Mouse (Mus musculus): Measurements from ENCODE around the gene Mindy1. TPM values are rescaled to one million over a fixed set of nuclear protein-coding genes. Genes with fewer than 3 reads are reported as not detected.

Gene Mindy1
- polyA plus RNA-seq, 1 experiment from 2014 or later = 42.9 TPM

- H3K4me3 ChIP-seq = no peak overlapping the region
- H3K27me3 ChIP-seq = no peaks in the 10 kb centered on the region
- no peaks in the 10 kb centered on the region for H3K9me3 ChIP-seq
- no peak for ATAC-seq (ENCODE audit: insufficient number of reproducible peaks, insufficient read depth, low FRiP score, low TSS enrichment, low read depth)
- peaks cover 24% of the 10 kb centered on the region for H3K36me3 ChIP-seq
- 81% methylated on average over 5 of the region's 5 CpGs for WGBS
- H3K4me1 ChIP-seq = no peaks in the 10 kb centered on the region; the same call in none of the 2 replicates
- H3K4me2 ChIP-seq = no peak overlapping the region
- H3K9ac ChIP-seq = no peak overlapping the region
- H3K27ac ChIP-seq = no peak overlapping the region
These were observed 34.5 kb upstream of the Mindy1 start for GRCm38 (mm10) chr3:95246465-95247231.

- H3K36me3 ChIP-seq = peaks cover 32% of the 10 kb centered on the region
- H3K4me2 ChIP-seq = no peak overlapping the region
- H3K4me3 ChIP-seq = no peak overlapping the region
- no peaks in the 10 kb centered on the region for H3K27me3 ChIP-seq
- no peak overlapping the region for H3K9ac ChIP-seq
- H3K27ac ChIP-seq = no peak overlapping the region
- H3K9me3 ChIP-seq = no peaks in the 10 kb centered on the region
- H3K4me1 ChIP-seq = no peaks in the 10 kb centered on the region; the same call in none of the 2 replicates
- ATAC-seq (ENCODE audit: insufficient number of reproducible peaks, insufficient read depth, low FRiP score, low TSS enrichment, low read depth) = no peak
- 72% methylated on average over 1 of the region's 1 CpGs for WGBS
These were observed 33.3 kb upstream of the Mindy1 start for GRCm38 (mm10) chr3:95247660-95248336.

- Histone ChIP-seq H3K4me2 (peak overlapping the region; percentile 42), H3K9ac (0 out of 2 replicates have a peak overlapping the region, but pooled peaks have one; percentile 32), H3K9me3 (no peaks in the 10 kb centered on the region), H3K27me3 (no peaks in the 10 kb centered on the region), H3K4me1 (no peaks in the 10 kb centered on the region; the same call in none of the 2 replicates), H3K27ac (peak overlapping the region; percentile 55; the same call in 1 of the 2 replicates), H3K36me3 (peaks cover 44% of the 10 kb centered on the region), H3K4me3 (0 out of 2 replicates have a peak overlapping the region, but pooled peaks have one; percentile 3)
- WGBS = 74% methylated on average over 5 of the region's 5 CpGs
- ATAC-seq (ENCODE audit: insufficient number of reproducible peaks, insufficient read depth, low FRiP score, low TSS enrichment, low read depth) = no peak
These were observed 30.8 kb upstream of the Mindy1 start for GRCm38 (mm10) chr3:95250361-95250760.

GRCm38 (mm10) chr3:95250783-95251424 is 30.2 kb upstream of the Mindy1 start, which contains the start of gene Bnipl:
Bnipl (minus strand) TSS chr3:95251193.
- WGBS = 42% methylated on average over 7 of the region's 7 CpGs
- Histone ChIP-seq H3K4me2 (peak within 1 kb of the TSS; percentile 42), H3K27ac (peak within 1 kb of the TSS; percentile 55), H3K27me3 (no peaks in the 10 kb centered on the region), H3K9me3 (no peaks in the 10 kb centered on the region), H3K36me3 (peaks cover 48% of the 10 kb centered on the region), H3K4me1 (no peaks in the 10 kb centered on the region; the same call in none of the 2 replicates), H3K9ac (0 out of 2 replicates have a peak within 1 kb of the TSS, but pooled peaks have one; percentile 32), H3K4me3 (peak within 1 kb of the TSS; percentile 17)
- peak; percentile 38; the same call in 1 of the 2 replicates for ATAC-seq (ENCODE audit: insufficient number of reproducible peaks, insufficient read depth, low FRiP score, low TSS enrichment, low read depth)

GRCm38 (mm10) chr3:95256931-95257330 is 24.2 kb upstream of the Mindy1 start:
- Histone ChIP-seq H3K27ac (no peak overlapping the region), H3K4me1 (no peaks in the 10 kb centered on the region), H3K9me3 (no peaks in the 10 kb centered on the region), H3K27me3 (no peaks in the 10 kb centered on the region), H3K36me3 (peaks cover 92% of the 10 kb centered on the region), H3K4me2 (no peak overlapping the region), H3K9ac (no peak overlapping the region), H3K4me3 (no peak overlapping the region)
- no peak for ATAC-seq (ENCODE audit: insufficient number of reproducible peaks, insufficient read depth, low FRiP score, low TSS enrichment, low read depth)
- WGBS = 88% methylated on average over 5 of the region's 5 CpGs

- H3K27me3 ChIP-seq = no peaks in the 10 kb centered on the region
- no peaks in the 10 kb centered on the region for H3K4me1 ChIP-seq
- 83% methylated on average over 4 of the region's 4 CpGs for WGBS
- no peaks in the 10 kb centered on the region for H3K9me3 ChIP-seq
- no peak for ATAC-seq (ENCODE audit: insufficient number of reproducible peaks, insufficient read depth, low FRiP score, low TSS enrichment, low read depth)
- no peak overlapping the region for H3K4me3 ChIP-seq
- H3K4me2 ChIP-seq = no peak overlapping the region
- H3K27ac ChIP-seq = no peak overlapping the region
- H3K36me3 ChIP-seq = peaks cover 90% of the 10 kb centered on the region
- H3K9ac ChIP-seq = no peak overlapping the region
These were observed 19.2 kb upstream of the Mindy1 start for GRCm38 (mm10) chr3:95261975-95262374.

GRCm38 (mm10) chr3:95263089-95263739 is 17.9 kb upstream of the Mindy1 start:
- WGBS = 43% methylated on average over 11 of the region's 11 CpGs
- no peak overlapping the region for H3K9ac ChIP-seq
- H3K4me2 ChIP-seq = no peak overlapping the region
- H3K27ac ChIP-seq = no peak overlapping the region
- no peaks in the 10 kb centered on the region for H3K4me1 ChIP-seq
- ATAC-seq (ENCODE audit: insufficient number of reproducible peaks, insufficient read depth, low FRiP score, low TSS enrichment, low read depth) = no peak
- H3K9me3 ChIP-seq = no peaks in the 10 kb centered on the region
- H3K36me3 ChIP-seq = peaks cover 91% of the 10 kb centered on the region
- no peaks in the 10 kb centered on the region for H3K27me3 ChIP-seq
- no peak overlapping the region for H3K4me3 ChIP-seq

- Histone ChIP-seq H3K4me1 (no peaks in the 10 kb centered on the region), H3K27ac (no peak overlapping the region), H3K9me3 (no peaks in the 10 kb centered on the region), H3K27me3 (no peaks in the 10 kb centered on the region), H3K36me3 (peaks cover 90% of the 10 kb centered on the region), H3K9ac (no peak overlapping the region), H3K4me3 (no peak overlapping the region), H3K4me2 (no peak overlapping the region)
- no peak for ATAC-seq (ENCODE audit: insufficient number of reproducible peaks, insufficient read depth, low FRiP score, low TSS enrichment, low read depth)
- WGBS = 69% methylated on average over 1 of the region's 1 CpGs
These were observed 16.4 kb upstream of the Mindy1 start for GRCm38 (mm10) chr3:95264724-95265123.

- no peak overlapping the region for H3K9ac ChIP-seq
- H3K4me3 ChIP-seq = no peak overlapping the region
- no peak overlapping the region for H3K27ac ChIP-seq
- H3K27me3 ChIP-seq = no peaks in the 10 kb centered on the region
- peaks cover 79% of the 10 kb centered on the region for H3K36me3 ChIP-seq
- no peaks in the 10 kb centered on the region for H3K4me1 ChIP-seq
- H3K4me2 ChIP-seq = no peak overlapping the region
- H3K9me3 ChIP-seq = no peaks in the 10 kb centered on the region
- no peak for ATAC-seq (ENCODE audit: insufficient number of reproducible peaks, insufficient read depth, low FRiP score, low TSS enrichment, low read depth)
- 93% methylated on average over 3 of the region's 3 CpGs for WGBS
These were observed 15.1 kb upstream of the Mindy1 start for GRCm38 (mm10) chr3:95266052-95266451.

- H3K36me3 ChIP-seq = peaks cover 62% of the 10 kb centered on the region
- no peak overlapping the region for H3K4me2 ChIP-seq
These were observed 13.3 kb upstream of the Mindy1 start for GRCm38 (mm10) chr3:95267855-95268254.

GRCm38 (mm10) chr3:95269789-95270188 is 11.4 kb upstream of the Mindy1 start:
- peaks cover 45% of the 10 kb centered on the region for H3K36me3 ChIP-seq

More at GRCm38 (mm10) chr3:95267855-95268254, 13.3 kb upstream of the Mindy1 start:
- no peak for ATAC-seq (ENCODE audit: insufficient number of reproducible peaks, insufficient read depth, low FRiP score, low TSS enrichment, low read depth)
- Histone ChIP-seq H3K9me3 (no peaks in the 10 kb centered on the region), H3K4me1 (no peaks in the 10 kb centered on the region), H3K9ac (no peak overlapping the region), H3K27ac (no peak overlapping the region), H3K27me3 (no peaks in the 10 kb centered on the region), H3K4me3 (no peak overlapping the region)

More at GRCm38 (mm10) chr3:95269789-95270188, 11.4 kb upstream of the Mindy1 start:
- no peaks in the 10 kb centered on the region for H3K4me1 ChIP-seq
- H3K4me3 ChIP-seq = no peak overlapping the region
- H3K27me3 ChIP-seq = no peaks in the 10 kb centered on the region
- no peak overlapping the region for H3K27ac ChIP-seq
- 83% methylated on average over 5 of the region's 5 CpGs for WGBS
- H3K4me2 ChIP-seq = no peak overlapping the region
- no peak for ATAC-seq (ENCODE audit: insufficient number of reproducible peaks, insufficient read depth, low FRiP score, low TSS enrichment, low read depth)
- no peaks in the 10 kb centered on the region for H3K9me3 ChIP-seq
- H3K9ac ChIP-seq = no peak overlapping the region

Data from embryonic facial prominence, embryonic 13.5 days (tissue).